Mouse (Mus musculus): ENCODE results near the gene Cd59a.
"Not testable (repeated sequence)": the region's sequence is repeated elsewhere in the genome, so short reads cannot be mapped to it uniquely, and the experiment has no call there.

Cd59a gene

GRCm38 (mm10) chr2:104109528-104109927, 13.9 kb downstream of the Cd59a start:
- DNase-seq = no peak

- DNase-seq = no peak
Observed at GRCm38 (mm10) chr2:104110031-104110430, 14.4 kb downstream of the Cd59a start.

- not testable (repeated sequence) for DNase-seq
Observed at GRCm38 (mm10) chr2:104111170-104111797, 15.7 kb downstream of the Cd59a start.

- DNase-seq = not testable (repeated sequence)
Observed at GRCm38 (mm10) chr2:104113563-104113962, 18.0 kb downstream of the Cd59a start.

- no peak for DNase-seq
Observed at GRCm38 (mm10) chr2:104114898-104115297, 19.3 kb downstream of the Cd59a start.

GRCm38 (mm10) chr2:104117173-104117572, 21.6 kb downstream of the Cd59a start:
- not testable (repeated sequence) for DNase-seq

- DNase-seq = no peak
Observed at GRCm38 (mm10) chr2:104119097-104119496, 23.5 kb downstream of the Cd59a start.

GRCm38 (mm10) chr2:104120312-104120711, 24.7 kb downstream of the Cd59a start:
- DNase-seq = no peak

- DNase-seq = no peak
Observed at GRCm38 (mm10) chr2:104121681-104122504, 26.3 kb downstream of the Cd59a start.

GRCm38 (mm10) chr2:104122505-104123378, 27.1 kb downstream of the Cd59a start, which contains the start of gene A930018P22Rik:
Gene A930018P22Rik (plus strand): TSS chr2:104122769.
- peak; percentile 93 for DNase-seq

- no peak for DNase-seq
Observed at GRCm38 (mm10) chr2:104123540-104123939, 27.9 kb downstream of the Cd59a start.

- no peak for DNase-seq
Observed at GRCm38 (mm10) chr2:104124071-104124470, 28.5 kb downstream of the Cd59a start.

- DNase-seq = peak; percentile 51
Observed at GRCm38 (mm10) chr2:104128803-104129531, 33.4 kb downstream of the Cd59a start.

GRCm38 (mm10) chr2:104130165-104130564, 34.6 kb downstream of the Cd59a start:
- peak; percentile 44 for DNase-seq

- DNase-seq = peak; percentile 54
Observed at GRCm38 (mm10) chr2:104130969-104131368, 35.4 kb downstream of the Cd59a start.

GRCm38 (mm10) chr2:104132266-104132859, 36.8 kb downstream of the Cd59a start:
- DNase-seq = no peak

GRCm38 (mm10) chr2:104133042-104133810, 37.6 kb downstream of the Cd59a start:
- peak; percentile 21 for DNase-seq

- peak; percentile 78 for DNase-seq
Observed at GRCm38 (mm10) chr2:104134150-104135056, 38.8 kb downstream of the Cd59a start.

- DNase-seq = no peak
Observed at GRCm38 (mm10) chr2:104135920-104136319, 40.3 kb downstream of the Cd59a start.

- DNase-seq = no peak
Observed at GRCm38 (mm10) chr2:104142140-104142539, 46.5 kb downstream of the Cd59a start.

Data from lung, postnatal 10 days (tissue).